Mouse (Mus musculus) lung, embryonic 15.5 days (tissue): ENCODE measurements at regions not wholly inside any gene's neighbourhood (a gene's known extent, or its start where the extent isn't known, plus 50 kb on each side); places are given as distances from the start of the nearest gene placed in this dataset.

Source experiments
- ATAC-seq: fragments of 200-750 bp; cut with Nextera tagmentation; 2 replicates; pipeline ENCODE4 v1.8.0; 2017; ENCODE audit warnings: moderate number of reproducible peaks, borderline replicate concordance; ENCODE audit not compliant: low FRiP score, low TSS enrichment; ENCODE audit errors: extremely low read depth
- H3K27ac ChIP-seq: fragments of 300-500 bp; sonication (generic); 2 replicates; pipeline ENCODE4 v1.5.1; 2015; ENCODE audit warnings: moderate library complexity, mild to moderate bottlenecking, inconsistent platforms
- H3K27me3 ChIP-seq: fragments of 300-500 bp; sonication (generic); 2 replicates; pipeline ENCODE4 v1.6.1; 2015; ENCODE audit warnings: inconsistent platforms
- H3K36me3 ChIP-seq: fragments of 300-500 bp; sonication (generic); 2 replicates; pipeline ENCODE4 v1.6.1; 2015; ENCODE audit warnings: inconsistent platforms
- H3K4me1 ChIP-seq: fragments of 300-500 bp; sonication (generic); 2 replicates; pipeline ENCODE4 v1.6.1; 2015; ENCODE audit warnings: inconsistent platforms
- H3K4me2 ChIP-seq: fragments of 300-500 bp; sonication (generic); 2 replicates; pipeline ENCODE4 v1.6.1; 2015; ENCODE audit warnings: inconsistent platforms, mild to moderate bottlenecking, moderate library complexity
- H3K4me3 ChIP-seq: fragments of 300-500 bp; sonication (generic); 2 replicates; pipeline ENCODE4 v1.5.1; 2015; ENCODE audit warnings: mild to moderate bottlenecking, inconsistent platforms
- H3K9ac ChIP-seq: fragments of 300-500 bp; sonication (generic); 2 replicates; pipeline ENCODE4 v1.6.1; 2015; ENCODE audit warnings: inconsistent platforms
- H3K9me3 ChIP-seq: fragments of 300-500 bp; sonication (generic); 2 replicates; pipeline ENCODE4 v1.6.1; 2016; ENCODE audit warnings: inconsistent platforms
- WGBS: fragments of 180-500 bp; shearing (Covaris S2); methylation state at CpG from one replicate; pipeline ENCODE4 v1.1.7; 2015; 5-methylcytosine and 5-hydroxymethylcytosine counted together

DNA sequence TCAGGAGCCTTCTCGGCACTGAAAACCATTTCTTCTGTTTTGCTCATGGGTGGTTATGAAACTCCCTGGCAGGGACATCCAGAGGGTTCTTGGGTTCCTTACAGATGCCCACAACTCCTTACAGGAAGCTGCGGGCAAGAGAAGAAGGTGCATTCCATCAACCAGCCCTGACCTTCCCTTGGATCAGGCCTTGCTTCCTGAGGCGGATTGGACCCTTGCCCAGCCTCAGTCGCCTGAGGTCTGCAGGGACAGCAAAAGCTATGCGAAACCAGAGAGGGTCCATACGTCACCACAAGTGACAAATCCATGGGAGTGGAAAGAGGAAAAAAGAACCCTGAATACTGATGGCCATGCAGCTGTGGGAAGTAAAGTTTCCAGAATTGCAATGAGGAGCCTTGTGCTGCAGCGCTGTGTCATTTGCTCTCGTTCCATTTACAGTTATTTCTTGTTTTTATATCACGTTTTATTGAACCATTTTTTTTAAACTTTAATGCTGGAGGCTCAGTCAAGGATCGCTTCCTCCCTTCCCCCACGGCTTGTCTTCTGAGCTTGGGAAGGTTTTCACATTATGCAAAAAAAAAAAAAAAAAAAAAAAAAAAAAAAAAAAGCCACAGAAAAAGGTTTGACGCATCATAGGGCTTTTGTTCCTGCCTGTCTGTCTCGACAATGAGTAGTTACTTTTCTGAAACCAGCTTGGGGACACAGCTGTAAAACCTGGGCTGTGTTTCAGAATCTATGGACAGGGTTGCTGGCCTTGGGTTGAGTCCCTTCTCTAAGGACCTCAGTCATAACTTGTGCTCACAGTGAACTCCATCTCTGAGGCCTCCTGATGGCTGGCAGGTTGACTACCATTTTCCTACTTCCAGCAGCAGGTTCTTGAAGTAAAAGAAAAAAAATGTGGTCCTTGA lies 202.0 kb upstream of the Ncam1 start:
- H3K36me3 ChIP-seq, result no peaks in the 10 kb centered on the region
- H3K4me1 ChIP-seq, result peaks cover 13% of the 10 kb centered on the region
- no peaks in the 10 kb centered on the region for H3K27me3 ChIP-seq
- WGBS, result 49% methylated on average over 13 of the region's 13 CpGs
- no peak overlapping the region for H3K9ac ChIP-seq
- H3K9me3 ChIP-seq, result peaks cover 2% of the 10 kb centered on the region; the same call in 1 of the 2 replicates
- no peak overlapping the region for H3K4me2 ChIP-seq
- 0 out of 2 replicates have a peak overlapping the region, but pooled peaks have one; percentile 20 for H3K27ac ChIP-seq
- ATAC-seq, result peak; percentile 56
- no peak overlapping the region for H3K4me3 ChIP-seq

DNA sequence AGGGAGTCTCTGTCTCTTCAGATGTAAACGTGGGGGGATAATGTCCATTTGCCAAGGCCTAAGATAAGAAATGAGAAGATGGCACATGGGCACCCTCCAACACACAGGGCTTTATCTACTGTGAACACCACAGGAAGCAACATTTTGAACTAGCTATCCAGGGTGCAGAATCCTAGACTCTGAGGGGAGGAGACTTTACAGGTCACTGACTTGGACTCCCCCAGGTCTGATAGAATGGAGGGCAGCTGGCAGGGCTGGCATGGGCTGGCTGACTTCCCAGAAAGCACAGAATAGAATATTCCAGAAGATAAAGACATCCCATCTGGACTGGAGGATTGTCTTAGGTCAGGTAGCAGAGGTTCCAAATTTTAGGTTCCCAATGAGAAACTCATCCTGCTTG lies 201.2 kb upstream of the Ncam1 start:
- H3K27ac ChIP-seq, result no peak overlapping the region
- no peak overlapping the region for H3K9ac ChIP-seq
- no peaks in the 10 kb centered on the region for H3K36me3 ChIP-seq
- peaks cover 2% of the 10 kb centered on the region; the same call in 1 of the 2 replicates for H3K9me3 ChIP-seq
- peaks cover 9% of the 10 kb centered on the region; the same call in 1 of the 2 replicates for H3K4me1 ChIP-seq
- no peak overlapping the region for H3K4me3 ChIP-seq
- no peak overlapping the region for H3K4me2 ChIP-seq
- 66% methylated on average over 1 of the region's 1 CpGs for WGBS
- no peaks in the 10 kb centered on the region for H3K27me3 ChIP-seq
- no peak for ATAC-seq

DNA sequence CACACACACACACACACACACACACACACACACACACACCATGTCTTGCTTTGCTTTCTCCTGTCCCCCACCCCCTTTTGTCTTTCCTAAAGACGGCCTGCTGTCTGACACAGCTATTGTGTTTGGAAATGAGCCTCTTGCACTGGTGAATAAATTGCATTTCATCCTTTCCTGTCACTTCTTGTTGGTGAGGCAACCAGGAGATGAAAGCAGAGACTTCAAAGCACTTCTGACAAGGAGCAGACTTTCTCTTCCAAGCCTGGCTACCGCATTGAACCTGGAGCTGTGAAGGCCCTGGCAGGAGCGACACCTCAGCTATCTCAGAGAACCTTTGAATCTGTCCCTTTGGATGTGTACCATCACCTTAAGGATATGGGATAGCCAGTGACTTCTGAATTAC lies 199.4 kb upstream of the Ncam1 start:
- no peaks in the 10 kb centered on the region for H3K27me3 ChIP-seq
- H3K4me2 ChIP-seq, result no peak overlapping the region
- ATAC-seq, result no peak
- WGBS, result 51% methylated on average over 3 of the region's 3 CpGs
- H3K27ac ChIP-seq, result no peak overlapping the region
- no peaks in the 10 kb centered on the region for H3K36me3 ChIP-seq
- H3K9ac ChIP-seq, result no peak overlapping the region
- peaks cover 9% of the 10 kb centered on the region; the same call in 1 of the 2 replicates for H3K4me1 ChIP-seq
- peaks cover 2% of the 10 kb centered on the region; the same call in 1 of the 2 replicates for H3K9me3 ChIP-seq
- no peak overlapping the region for H3K4me3 ChIP-seq

DNA sequence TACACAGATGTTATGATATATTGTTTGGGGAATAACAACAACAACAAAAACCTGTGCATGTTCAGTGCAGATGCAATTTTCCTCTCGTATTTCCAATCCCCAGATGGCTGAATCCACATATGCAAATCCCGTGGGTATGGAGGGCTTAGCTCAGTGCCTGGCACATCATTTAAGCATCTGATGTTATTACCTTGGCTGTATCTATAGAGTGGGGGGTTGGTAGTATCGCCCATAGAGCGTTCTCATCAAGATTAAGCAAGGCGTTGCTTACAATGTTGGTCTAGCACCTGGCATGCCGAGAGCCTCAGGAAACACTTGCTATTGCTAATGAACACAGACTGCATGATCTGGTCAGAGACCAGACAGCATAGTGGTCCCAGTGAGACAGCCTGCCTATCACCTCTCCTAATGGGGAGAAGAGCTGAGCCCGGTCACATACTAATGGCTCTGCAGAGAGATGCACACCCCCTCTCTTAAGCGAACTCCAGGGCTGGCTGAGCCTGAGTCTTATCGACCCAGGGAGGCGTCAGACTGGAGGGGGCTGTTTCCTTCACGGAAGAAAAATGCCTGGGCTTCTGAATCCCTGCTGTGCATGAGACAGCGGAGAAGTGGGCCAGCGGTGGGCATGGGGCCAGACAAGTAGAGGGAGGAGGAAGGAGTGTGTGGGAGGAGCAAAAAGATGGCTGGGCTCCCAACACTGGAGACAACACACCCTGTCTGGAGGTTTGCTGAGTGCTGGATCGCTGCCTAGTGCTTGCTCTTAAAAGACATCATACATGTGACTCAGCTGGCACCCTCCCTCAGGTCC lies 190.9 kb upstream of the Ncam1 start:
- ATAC-seq, result peak; percentile 98
- H3K9ac ChIP-seq, result no peak overlapping the region

DNA sequence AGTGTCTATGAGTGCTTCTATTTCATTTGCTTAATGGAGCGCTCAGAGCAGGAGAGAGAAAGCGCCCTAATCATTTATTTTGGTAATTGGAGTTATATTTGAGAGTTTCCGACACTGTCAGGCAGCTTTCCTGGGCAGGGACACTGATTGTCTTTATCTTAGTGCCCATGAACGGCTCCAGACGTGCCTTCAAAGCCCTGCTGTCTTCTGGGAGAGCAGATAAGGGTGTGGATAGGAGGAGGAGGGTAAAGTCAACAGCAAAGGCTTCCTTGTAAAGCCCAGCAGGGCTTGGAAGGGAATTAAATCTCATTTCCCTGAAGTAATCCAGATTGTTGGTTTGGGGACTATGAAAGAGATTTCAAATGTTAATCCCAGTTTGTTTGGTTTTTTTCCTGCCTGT lies 189.3 kb upstream of the Ncam1 start:
- no peak overlapping the region for H3K4me3 ChIP-seq
- no peaks in the 10 kb centered on the region; the same call in 1 of the 2 replicates for H3K9me3 ChIP-seq
- ATAC-seq, result no peak
- no peak overlapping the region for H3K27ac ChIP-seq
- no peak overlapping the region for H3K4me2 ChIP-seq
- no peaks in the 10 kb centered on the region for H3K27me3 ChIP-seq
- H3K4me1 ChIP-seq, result peaks cover 14% of the 10 kb centered on the region
- WGBS, result 33% methylated on average over 5 of the region's 5 CpGs
- no peak overlapping the region for H3K9ac ChIP-seq
- no peaks in the 10 kb centered on the region for H3K36me3 ChIP-seq

More for the DNA sequence above, 190.9 kb upstream of the Ncam1 start:
- no peaks in the 10 kb centered on the region for H3K9me3 ChIP-seq
- H3K27ac ChIP-seq, result peak overlapping the region; percentile 60
- WGBS, result 32% methylated on average over 14 of the region's 14 CpGs
- H3K36me3 ChIP-seq, result no peaks in the 10 kb centered on the region
- H3K27me3 ChIP-seq, result no peaks in the 10 kb centered on the region
- H3K4me1 ChIP-seq, result peaks cover 14% of the 10 kb centered on the region
- H3K4me3 ChIP-seq, result no peak overlapping the region; the same call in 1 of the 2 replicates
- H3K4me2 ChIP-seq, result peak overlapping the region; percentile 47

DNA sequence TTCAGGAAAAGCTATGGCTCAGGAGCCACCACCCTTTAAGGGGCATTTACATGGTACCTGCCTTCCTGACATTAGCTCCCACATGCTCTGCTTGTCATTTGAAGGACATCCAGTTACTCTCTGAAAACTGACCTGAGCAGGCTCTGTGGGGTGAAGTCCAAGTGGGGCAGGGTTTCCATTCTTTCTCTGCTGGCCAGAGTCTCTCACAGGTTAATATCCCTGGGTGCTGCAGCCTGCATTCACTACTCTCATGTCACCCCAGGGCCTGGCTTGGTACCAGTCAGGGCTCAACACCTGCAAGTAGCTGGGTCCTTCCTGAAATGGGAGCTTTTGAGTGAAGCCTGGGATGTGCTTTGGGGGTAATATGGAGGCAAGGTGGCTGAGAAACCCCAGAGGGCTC lies 188.8 kb upstream of the Ncam1 start:
- H3K9me3 ChIP-seq, result no peaks in the 10 kb centered on the region; the same call in 1 of the 2 replicates
- H3K27ac ChIP-seq, result no peak overlapping the region
- no peak overlapping the region for H3K4me3 ChIP-seq
- H3K4me2 ChIP-seq, result no peak overlapping the region
- H3K4me1 ChIP-seq, result peaks cover 14% of the 10 kb centered on the region
- H3K9ac ChIP-seq, result no peak overlapping the region
- no peaks in the 10 kb centered on the region for H3K36me3 ChIP-seq
- ATAC-seq, result no peak
- H3K27me3 ChIP-seq, result no peaks in the 10 kb centered on the region

DNA sequence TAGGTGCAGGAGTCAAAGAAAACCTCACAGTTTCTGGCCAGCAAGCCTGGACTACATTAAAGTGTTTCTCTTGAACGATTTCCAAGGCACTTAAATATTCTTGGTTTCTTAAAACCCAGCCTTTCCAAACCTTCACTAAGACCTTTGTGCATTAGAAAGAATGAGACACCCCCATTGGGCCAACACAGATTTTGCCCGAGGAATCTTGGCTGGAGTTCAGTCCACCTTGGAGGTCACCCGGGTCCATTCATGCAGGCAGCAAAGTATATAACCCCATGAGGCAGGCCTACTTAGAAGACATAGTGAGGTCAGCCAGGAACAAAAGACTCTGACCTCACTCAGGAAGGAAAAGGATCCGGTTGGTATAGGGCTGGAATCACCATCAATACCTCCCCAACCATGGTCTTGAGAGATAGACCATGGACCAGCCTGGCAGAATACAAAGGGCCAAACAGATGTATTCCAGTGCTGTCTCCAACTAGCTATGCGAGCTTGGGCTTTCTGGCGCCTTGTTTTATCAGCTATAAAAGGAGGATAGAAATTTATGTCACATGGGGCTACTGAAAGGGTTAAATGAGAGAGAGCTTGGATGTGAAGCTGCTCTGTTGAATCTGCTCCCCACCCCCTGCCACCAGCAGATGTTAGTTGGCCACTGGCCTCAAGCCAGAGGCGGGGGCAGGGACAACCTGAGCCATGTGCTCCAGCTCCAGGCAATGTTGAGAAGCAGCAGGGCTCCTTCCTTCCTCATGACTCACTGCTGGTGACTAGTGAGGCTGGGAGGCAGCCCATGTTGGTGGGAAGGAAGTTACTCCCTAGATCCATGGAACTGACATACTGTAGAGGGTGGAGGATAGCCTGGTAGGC lies 181.9 kb upstream of the Ncam1 start:
- Histone ChIP-seq H3K4me2 (no peak overlapping the region), H3K36me3 (no peaks in the 10 kb centered on the region), H3K4me3 (no peak overlapping the region), H3K9me3 (no peaks in the 10 kb centered on the region; the same call in 1 of the 2 replicates), H3K4me1 (peaks cover 30% of the 10 kb centered on the region), H3K9ac (no peak overlapping the region), H3K27ac (0 out of 2 replicates have a peak overlapping the region, but pooled peaks have one; percentile 8), H3K27me3 (no peaks in the 10 kb centered on the region)
- 48% methylated on average over 7 of the region's 7 CpGs for WGBS
- peak; percentile 79; the same call in 1 of the 2 replicates for ATAC-seq

DNA sequence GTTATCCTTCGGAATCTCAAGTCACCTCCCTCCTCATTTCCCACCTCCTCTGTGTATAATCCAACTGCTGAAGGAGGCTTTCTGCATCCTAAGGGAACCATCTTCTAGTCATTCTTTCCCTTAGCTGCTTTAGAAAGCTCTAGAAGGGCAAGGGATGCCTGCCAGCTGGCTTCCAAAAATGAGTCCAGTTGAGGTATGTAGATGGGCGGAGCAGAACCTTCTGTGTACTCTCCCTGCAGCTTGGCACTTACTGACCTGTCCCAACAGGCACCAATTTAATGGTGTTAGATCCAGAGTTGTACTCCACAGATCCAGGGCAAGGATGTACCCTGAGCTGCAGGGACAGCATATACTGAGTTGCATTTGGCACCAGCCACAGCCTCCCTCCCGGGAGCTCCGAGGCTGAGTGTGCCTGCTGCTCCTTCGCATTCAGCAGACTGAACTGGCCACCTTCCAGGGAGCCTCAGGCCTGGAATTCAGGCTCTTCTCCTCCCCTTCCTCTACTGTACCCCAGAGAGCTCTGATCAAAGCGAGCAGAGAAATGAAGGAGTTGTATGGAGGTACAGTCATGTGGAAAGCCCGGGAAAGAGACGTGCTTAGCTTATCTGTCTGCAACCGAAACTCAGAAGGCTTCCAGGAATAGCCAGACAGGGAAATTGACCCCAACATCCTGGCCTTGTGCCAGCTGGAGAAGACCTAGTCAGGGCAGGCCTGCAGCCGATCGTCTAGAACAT lies 177.4 kb upstream of the Ncam1 start:
- Histone ChIP-seq H3K9me3 (no peaks in the 10 kb centered on the region), H3K27me3 (no peaks in the 10 kb centered on the region), H3K36me3 (no peaks in the 10 kb centered on the region), H3K4me1 (peaks cover 39% of the 10 kb centered on the region), H3K4me2 (peak overlapping the region; percentile 24; the same call in 1 of the 2 replicates), H3K27ac (peak overlapping the region; percentile 75), H3K4me3 (no peak overlapping the region), H3K9ac (no peak overlapping the region)
- 25% methylated on average over 11 of the region's 11 CpGs for WGBS
- ATAC-seq, result peak; percentile 83

DNA sequence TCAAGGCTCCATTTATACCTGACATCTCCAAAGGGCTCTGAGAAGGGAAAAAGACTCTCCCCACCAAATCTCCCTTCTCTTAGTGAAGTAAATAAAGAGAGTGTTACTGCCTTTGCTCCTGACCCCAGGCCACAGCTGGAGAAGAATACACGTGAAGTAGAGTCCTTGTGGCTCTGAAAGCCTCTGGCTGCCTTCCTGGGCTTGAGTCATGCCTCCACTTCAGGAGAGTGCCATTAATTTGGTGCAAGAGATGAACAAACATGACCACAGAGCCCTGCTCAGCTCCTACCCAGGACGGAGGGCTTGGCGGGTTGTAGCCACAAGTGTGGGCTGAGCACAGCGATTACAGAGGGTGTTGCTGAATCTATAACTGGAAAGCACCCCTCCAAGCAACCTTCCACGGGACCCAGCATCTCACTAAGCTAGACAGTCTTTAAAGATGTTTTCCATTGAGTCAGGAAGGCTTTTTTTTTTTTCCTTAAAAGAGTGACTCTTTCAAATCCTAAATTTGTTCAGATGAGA lies 175.3 kb upstream of the Ncam1 start:
- H3K9ac ChIP-seq, result no peak overlapping the region
- H3K27me3 ChIP-seq, result no peaks in the 10 kb centered on the region
- H3K4me2 ChIP-seq, result no peak overlapping the region
- H3K4me1 ChIP-seq, result peaks cover 24% of the 10 kb centered on the region
- no peak overlapping the region for H3K27ac ChIP-seq
- H3K4me3 ChIP-seq, result no peak overlapping the region
- no peaks in the 10 kb centered on the region for H3K36me3 ChIP-seq
- 47% methylated on average over 5 of the region's 5 CpGs for WGBS
- H3K9me3 ChIP-seq, result no peaks in the 10 kb centered on the region
- no peak for ATAC-seq

DNA sequence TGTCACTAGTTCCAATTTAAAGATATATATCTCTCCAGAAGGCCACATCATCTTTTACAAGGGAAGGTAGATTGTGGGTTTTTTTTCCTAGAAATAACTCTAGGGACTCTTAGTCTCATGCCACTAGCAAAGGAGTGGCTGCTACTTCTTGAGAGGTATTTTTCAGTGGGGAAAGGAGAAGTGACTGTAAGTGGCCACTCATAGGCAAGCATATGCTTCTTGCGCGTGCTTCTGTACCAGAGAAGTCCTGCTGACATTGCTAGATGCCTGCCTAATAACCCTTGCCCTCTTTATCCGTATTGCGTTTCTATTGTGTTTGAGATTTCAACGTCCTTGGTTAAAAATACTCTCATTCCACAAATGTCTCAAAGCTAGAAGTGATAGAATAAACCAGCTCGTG lies 170.7 kb upstream of the Ncam1 start:
- WGBS, result 59% methylated on average over 6 of the region's 6 CpGs
- no peak overlapping the region for H3K9ac ChIP-seq
- no peak overlapping the region for H3K4me3 ChIP-seq
- H3K9me3 ChIP-seq, result no peaks in the 10 kb centered on the region
- no peak overlapping the region for H3K4me2 ChIP-seq
- H3K27ac ChIP-seq, result no peak overlapping the region
- H3K36me3 ChIP-seq, result no peaks in the 10 kb centered on the region
- 0 out of 2 replicates have a peak, but pooled peaks cover 3% of the 10 kb centered on the region for H3K4me1 ChIP-seq
- ATAC-seq, result no peak
- H3K27me3 ChIP-seq, result no peaks in the 10 kb centered on the region
